Mouse (Mus musculus): ENCODE measurements at regions not wholly inside any gene's neighbourhood (a gene's known extent, or its start where the extent isn't known, plus 50 kb on each side); places are given as distances from the start of the nearest gene placed in this dataset.
A peak's percentile ranks its signal among the peaks of the same experiment; 100 is the strongest.

DNA sequence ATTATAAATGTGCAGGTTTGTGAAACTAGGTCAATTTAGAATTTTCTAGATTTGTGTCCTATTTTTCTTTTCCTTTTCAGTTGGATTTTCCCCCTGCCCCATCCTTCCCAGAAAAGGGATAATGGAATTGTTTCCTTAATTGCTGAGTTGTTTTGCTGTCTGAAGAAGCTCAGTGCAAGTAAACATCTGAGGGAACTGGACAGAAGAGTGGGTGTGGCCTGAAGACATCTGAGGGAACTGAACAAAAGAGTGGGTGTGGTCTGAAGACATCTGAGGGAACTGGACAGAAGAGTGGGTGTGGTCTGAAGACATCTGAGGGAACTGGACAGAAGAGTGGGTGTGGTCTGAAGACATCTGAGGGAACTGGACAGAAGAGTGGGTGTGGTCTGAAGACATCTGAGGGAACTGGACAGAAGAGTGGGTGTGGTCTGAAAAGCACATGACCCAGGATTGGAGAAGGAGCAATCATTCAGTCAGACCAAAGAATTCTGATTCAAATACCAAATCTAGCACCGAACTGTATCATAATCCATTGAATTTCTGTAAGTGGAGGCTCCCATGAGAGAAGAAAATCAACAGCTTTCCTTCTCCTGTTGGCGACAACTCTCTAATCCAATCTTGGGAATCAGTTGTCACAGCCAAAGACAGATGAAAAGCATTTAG is 1479.8 kb downstream of the 4930444P10Rik start:
- 85% methylated on average over 2 of the region's 2 CpGs for whole genome bisulfite sequencing
- H3K4me1 ChIP-seq = no peaks in the 10 kb centered on the region
- no peak overlapping the region for H3K27ac ChIP-seq (replicated peaks)
- no peaks in the 10 kb centered on the region for H3K36me3 ChIP-seq
- no peak overlapping the region for H3K9ac ChIP-seq (replicated peaks)
- no peak for ATAC-seq (ENCODE audit: low FRiP score, low read depth)
- no peak overlapping the region for H3K4me2 ChIP-seq (replicated peaks)
- no peaks in the 10 kb centered on the region for H3K27me3 ChIP-seq
- H3K4me3 ChIP-seq = no peak overlapping the region
- H3K9me3 ChIP-seq = no peaks in the 10 kb centered on the region

DNA sequence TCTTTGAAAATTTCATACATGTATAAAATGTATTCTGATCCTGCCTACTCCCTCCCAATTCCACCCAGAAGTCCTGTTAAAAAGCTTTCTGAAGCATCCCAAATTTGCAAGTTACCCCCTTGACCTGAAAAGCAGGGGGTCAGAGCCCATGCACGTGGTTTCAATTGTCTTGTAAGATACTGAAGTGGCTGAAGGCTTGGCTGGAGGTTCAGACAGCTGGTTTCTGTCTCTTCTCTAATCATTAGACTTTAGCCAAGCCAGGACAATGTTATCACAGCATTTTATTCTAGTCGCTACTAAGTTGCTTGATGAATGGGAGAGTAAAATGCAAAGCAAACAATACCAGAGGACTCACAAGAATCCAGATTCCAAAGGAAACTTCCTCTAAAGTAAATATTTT is 1484.1 kb downstream of the 4930444P10Rik start:
- no peaks in the 10 kb centered on the region for H3K36me3 ChIP-seq
- H3K27ac ChIP-seq (replicated peaks) = no peak overlapping the region
- no peak overlapping the region for H3K4me2 ChIP-seq (replicated peaks)
- H3K27me3 ChIP-seq = no peaks in the 10 kb centered on the region
- no peaks in the 10 kb centered on the region for H3K9me3 ChIP-seq
- WGBS = 20% methylated on average over 2 of the region's 2 CpGs
- no peak overlapping the region for H3K4me3 ChIP-seq
- no peak overlapping the region for H3K9ac ChIP-seq (replicated peaks)
- no peaks in the 10 kb centered on the region for H3K4me1 ChIP-seq
- ATAC-seq (ENCODE audit: low FRiP score, low read depth) = no peak

GRCm38 (mm10) chr1:14595961-14596360 is 1497.2 kb downstream of the 4930444P10Rik start:
- no peak overlapping the region for H3K27ac ChIP-seq (replicated peaks)
- no peaks in the 10 kb centered on the region for H3K9me3 ChIP-seq
- no peak overlapping the region for H3K4me3 ChIP-seq
- H3K27me3 ChIP-seq = no peaks in the 10 kb centered on the region
- WGBS = 75% methylated on average over 1 of the region's 1 CpGs
- ATAC-seq (ENCODE audit: low FRiP score, low read depth) = no peak
- H3K36me3 ChIP-seq = no peaks in the 10 kb centered on the region
- no peak overlapping the region for H3K9ac ChIP-seq (replicated peaks)
- no peak overlapping the region for H3K4me2 ChIP-seq (replicated peaks)
- no peaks in the 10 kb centered on the region for H3K4me1 ChIP-seq

- H3K4me2 ChIP-seq (replicated peaks) = no peak overlapping the region
- no peaks in the 10 kb centered on the region for H3K9me3 ChIP-seq
- ATAC-seq (ENCODE audit: low FRiP score, low read depth) = no peak
- no peaks in the 10 kb centered on the region for H3K36me3 ChIP-seq
- H3K4me1 ChIP-seq = no peaks in the 10 kb centered on the region
- H3K27me3 ChIP-seq = no peaks in the 10 kb centered on the region
- no peak overlapping the region for H3K9ac ChIP-seq (replicated peaks)
- no peak overlapping the region for H3K27ac ChIP-seq (replicated peaks)
- no peak overlapping the region for H3K4me3 ChIP-seq
- 92% methylated on average over 5 of the region's 5 CpGs for WGBS
Observed at GRCm38 (mm10) chr1:14589905-14590304, 1503.2 kb downstream of the 4930444P10Rik start.

GRCm38 (mm10) chr1:14579376-14579775 is 1513.7 kb downstream of the 4930444P10Rik start:
- H3K4me3 ChIP-seq = no peak overlapping the region
- H3K4me1 ChIP-seq = no peaks in the 10 kb centered on the region
- H3K9ac ChIP-seq (replicated peaks) = no peak overlapping the region
- H3K4me2 ChIP-seq (replicated peaks) = no peak overlapping the region
- no peaks in the 10 kb centered on the region for H3K36me3 ChIP-seq
- no peak for ATAC-seq (ENCODE audit: low FRiP score, low read depth)
- H3K27me3 ChIP-seq = no peaks in the 10 kb centered on the region
- H3K27ac ChIP-seq (replicated peaks) = no peak overlapping the region
- H3K9me3 ChIP-seq = no peaks in the 10 kb centered on the region
- 93% methylated on average over 1 of the region's 1 CpGs for WGBS

GRCm38 (mm10) chr1:14576263-14576662 is 1516.9 kb downstream of the 4930444P10Rik start:
- Histone ChIP-seq H3K36me3 (no peaks in the 10 kb centered on the region), H3K9me3 (no peaks in the 10 kb centered on the region), H3K27me3 (no peaks in the 10 kb centered on the region), H3K27ac (replicated peaks) (no peak overlapping the region), H3K4me1 (no peaks in the 10 kb centered on the region), H3K4me3 (no peak overlapping the region), H3K4me2 (replicated peaks) (no peak overlapping the region), H3K9ac (replicated peaks) (no peak overlapping the region)
- no peak for ATAC-seq (ENCODE audit: low FRiP score, low read depth)
- 90% methylated on average over 1 of the region's 1 CpGs for WGBS

DNA sequence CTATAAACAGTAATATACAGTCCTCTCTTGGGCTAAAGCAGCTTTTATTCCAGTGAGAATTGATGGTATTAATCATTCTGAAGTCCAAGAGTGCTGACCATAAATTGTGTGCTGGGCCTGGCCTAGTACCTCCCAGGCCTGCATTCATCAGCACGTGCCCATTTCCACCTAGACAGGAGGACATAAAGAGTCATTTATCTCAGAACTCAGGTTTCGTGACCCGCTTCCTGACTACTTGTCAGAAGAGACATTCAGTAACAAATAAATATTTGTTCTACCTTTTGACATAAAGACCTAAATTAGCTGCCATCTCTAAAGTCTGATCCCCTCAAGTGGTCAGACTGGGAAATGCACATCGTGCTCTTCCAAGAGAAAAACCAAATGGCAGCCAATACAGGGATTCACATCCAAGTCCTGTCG is 1522.6 kb downstream of the 4930444P10Rik start:
- no peaks in the 10 kb centered on the region for H3K9me3 ChIP-seq
- no peak overlapping the region for H3K27ac ChIP-seq (replicated peaks)
- 43% methylated on average over 5 of the region's 5 CpGs for WGBS
- H3K9ac ChIP-seq (replicated peaks) = no peak overlapping the region
- H3K36me3 ChIP-seq = no peaks in the 10 kb centered on the region
- no peaks in the 10 kb centered on the region for H3K4me1 ChIP-seq
- H3K27me3 ChIP-seq = no peaks in the 10 kb centered on the region
- no peak overlapping the region for H3K4me3 ChIP-seq
- peak; percentile 47; the same call in 1 of the 2 replicates for ATAC-seq (ENCODE audit: low FRiP score, low read depth)
- no peak overlapping the region for H3K4me2 ChIP-seq (replicated peaks)

GRCm38 (mm10) chr1:14570113-14570512 is 1523.0 kb downstream of the 4930444P10Rik start:
- H3K9me3 ChIP-seq = no peaks in the 10 kb centered on the region
- H3K36me3 ChIP-seq = no peaks in the 10 kb centered on the region
- no peak overlapping the region for H3K27ac ChIP-seq (replicated peaks)
- H3K4me2 ChIP-seq (replicated peaks) = no peak overlapping the region
- no peak for ATAC-seq (ENCODE audit: low FRiP score, low read depth)
- H3K27me3 ChIP-seq = no peaks in the 10 kb centered on the region
- H3K9ac ChIP-seq (replicated peaks) = no peak overlapping the region
- no peak overlapping the region for H3K4me3 ChIP-seq
- 72% methylated on average over 3 of the region's 3 CpGs for WGBS
- H3K4me1 ChIP-seq = no peaks in the 10 kb centered on the region

- H3K4me3 ChIP-seq = no peak overlapping the region
- H3K27me3 ChIP-seq = no peaks in the 10 kb centered on the region
- H3K4me2 ChIP-seq (replicated peaks) = no peak overlapping the region
- no peaks in the 10 kb centered on the region for H3K9me3 ChIP-seq
- no peak overlapping the region for H3K27ac ChIP-seq (replicated peaks)
- H3K4me1 ChIP-seq = no peaks in the 10 kb centered on the region
- WGBS = 67% methylated on average over 4 of the region's 4 CpGs
- H3K9ac ChIP-seq (replicated peaks) = no peak overlapping the region
- ATAC-seq (ENCODE audit: low FRiP score, low read depth) = no peak
- no peaks in the 10 kb centered on the region for H3K36me3 ChIP-seq
Observed at GRCm38 (mm10) chr1:14567006-14567405, 1526.1 kb downstream of the 4930444P10Rik start.

GRCm38 (mm10) chr1:14566386-14566785 is 1526.7 kb downstream of the 4930444P10Rik start:
- WGBS = 69% methylated on average over 1 of the region's 1 CpGs

More at GRCm38 (mm10) chr1:14566386-14566785, 1526.7 kb downstream of the 4930444P10Rik start:
- Histone ChIP-seq H3K27me3 (no peaks in the 10 kb centered on the region), H3K4me2 (replicated peaks) (no peak overlapping the region), H3K36me3 (no peaks in the 10 kb centered on the region), H3K27ac (replicated peaks) (no peak overlapping the region), H3K4me3 (no peak overlapping the region), H3K9ac (replicated peaks) (no peak overlapping the region), H3K9me3 (no peaks in the 10 kb centered on the region), H3K4me1 (no peaks in the 10 kb centered on the region)
- ATAC-seq (ENCODE audit: low FRiP score, low read depth) = no peak

Measured in midbrain, embryonic 12.5 days (tissue).